Mouse (Mus musculus): Measurements from ENCODE around the gene Ercc5. TPM values are rescaled to one million over a fixed set of nuclear protein-coding genes. Genes with fewer than 3 reads are reported as not detected.

Ercc5 gene
- total and polyA plus RNA-seq, 2 experiments = 3.1 to 14.9 TPM

- H3K9ac ChIP-seq (ENCODE audit: low read depth, low read length) = peak within 1 kb of the TSS; percentile 84
- peak within 1 kb of the TSS; percentile 73 for H3K27ac ChIP-seq (replicated peaks; ENCODE audit: insufficient read depth, low read depth, low read length)
- no peak for TF ChIP-seq POLR2A (IDR thresholded peaks at IDR 0.05; ENCODE audit: extremely low read depth, insufficient read depth, low read length)
- TF ChIP-seq CTCF (IDR thresholded peaks at IDR 0.05; ENCODE audit: low read depth, low read length) = no peak
- peak within 1 kb of the TSS; percentile 98 for H3K4me3 ChIP-seq (ENCODE audit: insufficient read depth, low read depth, low read length)
- peak; percentile 92 for DNase-seq (ENCODE audit: extremely low read depth, low read depth, low spot score)
- no peaks in the 10 kb centered on the region for H3K79me2 ChIP-seq (ENCODE audit: control insufficient read depth, insufficient read depth, low read length)
- no peaks in the 10 kb centered on the region; the same call in 1 of the 2 replicates for H3K4me1 ChIP-seq (ENCODE audit: control insufficient read depth, insufficient read depth, low read length)
- no peaks in the 10 kb centered on the region for H3K27me3 ChIP-seq (ENCODE audit: control insufficient read depth, insufficient read depth, low read length)
- WGBS = under 1% methylated on average over 39 of the region's 39 CpGs
- peaks cover 9% of the 10 kb centered on the region for H3K36me3 ChIP-seq (ENCODE audit: control insufficient read depth, insufficient read depth, low read length)
These were observed 29.1 kb upstream of the Ercc5 start, which contains the start of the genes Kdelc1 and Bivm for GRCm38 (mm10) chr1:44118239-44119054. TSS of gene Kdelc1 (minus strand) at chr1:44118808. TSS of gene Bivm (plus strand) at chr1:44118957.

- H3K4me1 ChIP-seq (ENCODE audit: control insufficient read depth, insufficient read depth, low read length) = peaks cover 6% of the 10 kb centered on the region; the same call in 1 of the 2 replicates
- peak overlapping the region; percentile 82 for H3K9ac ChIP-seq (ENCODE audit: low read depth, low read length)
- DNase-seq (ENCODE audit: extremely low read depth, low read depth, low spot score) = peak; percentile 73
- H3K79me2 ChIP-seq (ENCODE audit: control insufficient read depth, insufficient read depth, low read length) = peaks cover 5% of the 10 kb centered on the region
- H3K4me3 ChIP-seq (ENCODE audit: insufficient read depth, low read depth, low read length) = peak overlapping the region; percentile 98
- WGBS = under 1% methylated on average over 43 of the region's 43 CpGs
- H3K36me3 ChIP-seq (ENCODE audit: control insufficient read depth, insufficient read depth, low read length) = peaks cover 4% of the 10 kb centered on the region; the same call in 1 of the 2 replicates
- H3K27me3 ChIP-seq (ENCODE audit: control insufficient read depth, insufficient read depth, low read length) = no peaks in the 10 kb centered on the region
- H3K27ac ChIP-seq (replicated peaks; ENCODE audit: insufficient read depth, low read depth, low read length) = peak overlapping the region; percentile 73
- TF ChIP-seq CTCF (IDR thresholded peaks at IDR 0.05; ENCODE audit: low read depth, low read length) (peak; percentile 56), POLR2A (IDR thresholded peaks at IDR 0.05; ENCODE audit: extremely low read depth, insufficient read depth, low read length) (0 out of 2 replicates have a peak, but pooled peaks have one; percentile 33)
These were observed 28.1 kb upstream of the Ercc5 start for GRCm38 (mm10) chr1:44119201-44120073.

DNA sequence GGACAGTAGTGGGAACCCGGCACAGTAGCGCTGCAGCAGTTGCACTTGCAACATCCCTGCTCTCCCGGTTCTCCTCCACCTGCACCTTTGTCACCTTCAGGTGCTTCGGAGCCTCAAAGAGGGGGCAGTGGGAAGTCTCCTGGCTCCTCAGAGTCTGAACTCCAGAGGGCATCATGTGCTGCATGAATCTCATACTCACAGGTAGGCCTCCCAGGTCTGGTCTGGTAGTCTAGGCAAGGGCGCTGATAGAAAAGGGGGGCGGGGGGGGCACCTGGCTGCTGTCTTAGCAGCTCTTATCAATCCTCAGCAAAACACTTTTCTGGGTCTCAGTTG, 27.5 kb upstream of the Ercc5 start:
- no peaks in the 10 kb centered on the region; the same call in 1 of the 2 replicates for H3K36me3 ChIP-seq (ENCODE audit: control insufficient read depth, insufficient read depth, low read length)
- peak overlapping the region; percentile 73 for H3K27ac ChIP-seq (replicated peaks; ENCODE audit: insufficient read depth, low read depth, low read length)
- peak overlapping the region; percentile 98 for H3K4me3 ChIP-seq (ENCODE audit: insufficient read depth, low read depth, low read length)
- peak; percentile 57 for DNase-seq (ENCODE audit: extremely low read depth, low read depth, low spot score)
- no peaks in the 10 kb centered on the region for H3K27me3 ChIP-seq (ENCODE audit: control insufficient read depth, insufficient read depth, low read length)
- WGBS = 11% methylated on average over 6 of the region's 6 CpGs
- peak overlapping the region; percentile 82 for H3K9ac ChIP-seq (ENCODE audit: low read depth, low read length)
- H3K79me2 ChIP-seq (ENCODE audit: control insufficient read depth, insufficient read depth, low read length) = peaks cover 8% of the 10 kb centered on the region
- peaks cover 6% of the 10 kb centered on the region for H3K4me1 ChIP-seq (ENCODE audit: control insufficient read depth, insufficient read depth, low read length)
- no peak for TF ChIP-seq POLR2A (IDR thresholded peaks at IDR 0.05; ENCODE audit: extremely low read depth, insufficient read depth, low read length)
- no peak for TF ChIP-seq CTCF (IDR thresholded peaks at IDR 0.05; ENCODE audit: low read depth, low read length)

- H3K36me3 ChIP-seq (ENCODE audit: control insufficient read depth, insufficient read depth, low read length) = peaks cover 6% of the 10 kb centered on the region; the same call in 1 of the 2 replicates
- WGBS = 84% methylated on average over 3 of the region's 3 CpGs
- H3K27me3 ChIP-seq (ENCODE audit: control insufficient read depth, insufficient read depth, low read length) = no peaks in the 10 kb centered on the region
- H3K27ac ChIP-seq (replicated peaks; ENCODE audit: insufficient read depth, low read depth, low read length) = no peak overlapping the region
- TF ChIP-seq POLR2A (IDR thresholded peaks at IDR 0.05; ENCODE audit: extremely low read depth, insufficient read depth, low read length) (no peak), CTCF (IDR thresholded peaks at IDR 0.05; ENCODE audit: low read depth, low read length) (no peak)
- H3K79me2 ChIP-seq (ENCODE audit: control insufficient read depth, insufficient read depth, low read length) = peaks cover 8% of the 10 kb centered on the region
- peaks cover 6% of the 10 kb centered on the region for H3K4me1 ChIP-seq (ENCODE audit: control insufficient read depth, insufficient read depth, low read length)
- no peak overlapping the region for H3K4me3 ChIP-seq (ENCODE audit: insufficient read depth, low read depth, low read length)
- no peak for DNase-seq (ENCODE audit: extremely low read depth, low read depth, low spot score)
- H3K9ac ChIP-seq (ENCODE audit: low read depth, low read length) = no peak overlapping the region
These were observed 25.3 kb upstream of the Ercc5 start for GRCm38 (mm10) chr1:44122256-44122655.

DNA sequence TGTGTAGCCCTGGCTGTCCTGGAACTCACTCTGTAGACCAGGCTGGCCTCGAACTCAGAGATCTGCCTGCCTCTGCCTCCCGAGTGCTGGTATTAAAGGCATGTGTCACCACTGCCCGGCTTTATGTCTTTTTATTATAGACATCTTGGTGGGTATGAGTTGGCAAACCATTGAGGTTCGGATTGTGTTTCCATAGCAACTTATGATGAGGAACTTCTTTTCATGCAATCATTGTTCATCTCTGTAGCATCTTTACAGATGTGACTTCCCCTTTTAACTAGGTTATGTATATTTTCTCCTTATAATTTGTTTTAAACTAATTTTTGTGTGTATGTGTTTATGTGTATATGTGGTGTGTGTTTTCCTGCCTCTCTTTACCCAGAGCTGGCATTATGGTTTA, 22.0 kb upstream of the Ercc5 start:
- Histone ChIP-seq H3K36me3 (ENCODE audit: control insufficient read depth, insufficient read depth, low read length) (peaks cover 20% of the 10 kb centered on the region), H3K4me3 (ENCODE audit: insufficient read depth, low read depth, low read length) (no peak overlapping the region), H3K9ac (ENCODE audit: low read depth, low read length) (no peak overlapping the region), H3K79me2 (ENCODE audit: control insufficient read depth, insufficient read depth, low read length) (peaks cover 8% of the 10 kb centered on the region), H3K4me1 (ENCODE audit: control insufficient read depth, insufficient read depth, low read length) (peaks cover 11% of the 10 kb centered on the region), H3K27ac (replicated peaks; ENCODE audit: insufficient read depth, low read depth, low read length) (no peak overlapping the region), H3K27me3 (ENCODE audit: control insufficient read depth, insufficient read depth, low read length) (no peaks in the 10 kb centered on the region)
- no peak for TF ChIP-seq CTCF (IDR thresholded peaks at IDR 0.05; ENCODE audit: low read depth, low read length)
- WGBS = 95% methylated on average over 4 of the region's 4 CpGs
- DNase-seq (ENCODE audit: extremely low read depth, low read depth, low spot score) = no peak
